Comparison of ENCODE assay signal across 9 mouse cellular contexts in the genomic region with DNA sequence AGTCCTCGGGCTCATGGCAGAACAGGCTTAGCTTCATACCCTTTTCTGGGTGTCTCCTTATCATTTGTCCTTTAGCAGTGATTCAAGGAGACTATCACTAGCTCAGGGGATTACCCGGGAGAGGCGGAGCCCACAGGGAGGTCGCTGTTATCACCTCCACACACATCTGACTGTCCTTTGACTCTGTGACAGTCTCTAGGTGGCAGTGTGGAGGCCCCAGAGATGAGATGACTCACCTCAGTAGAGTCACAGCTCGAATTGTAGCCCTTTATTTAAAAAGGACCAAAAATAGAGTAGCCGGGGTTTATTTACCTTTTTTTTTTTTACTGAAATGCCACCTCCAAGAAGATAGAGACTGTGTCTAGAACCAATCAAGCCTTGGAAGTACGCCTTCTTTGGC. TPM values are rescaled to one million over a fixed set of nuclear protein-coding genes. Genes with fewer than 3 reads are reported as not detected.
DNase-seq lines count a peak whose midpoint lies in the region; ATAC-seq lines count a peak whose summit lies in the region.
"Had no signal": no experiment of that assay in that cellular context is flagged by ENCODE, and none has a peak within 500 bp of the region (broad histone marks: within the 10 kb centered on the region; RNA-seq: fewer than 3 reads in every experiment).

No protein-coding gene starts in this region.

- no peak for ATAC-seq in heart, embryonic 12.5 days (ENCODE audit: insufficient number of reproducible peaks, low FRiP score)
- peak; percentile 78 for ATAC-seq in inflammation-experienced regulatory T-cells, adult 6 months
- no peak for ATAC-seq in forebrain, embryonic 14.5 days

- H3K4me2 ChIP-seq in heart, embryonic 12.5 days: peak overlapping the region; percentile 9; the same call in 1 of the 2 replicates
- H3K4me2 ChIP-seq in forebrain, embryonic 14.5 days (ENCODE audit: low read length): no peak overlapping the region

- 0 out of 2 replicates have a peak, but pooled peaks cover 9% of the 10 kb centered on the region for H3K27me3 ChIP-seq in heart, embryonic 12.5 days (replicated peaks)
- H3K27me3 ChIP-seq in heart, embryonic 10.5 days (ENCODE audit: insufficient read depth, poor library complexity, severe bottlenecking): 0 out of 2 replicates have a peak, but pooled peaks cover 6% of the 10 kb centered on the region
- H3K27me3 ChIP-seq in forebrain, embryonic 14.5 days (replicated peaks; ENCODE audit: control insufficient read depth, insufficient read depth, low read length): no peaks in the 10 kb centered on the region

- no peaks in the 10 kb centered on the region for H3K9me3 ChIP-seq in heart, embryonic 12.5 days (replicated peaks)
- no peaks in the 10 kb centered on the region for H3K9me3 ChIP-seq in heart, embryonic 10.5 days
- H3K9me3 ChIP-seq in forebrain, embryonic 14.5 days (replicated peaks; ENCODE audit: control insufficient read depth, low read length): no peaks in the 10 kb centered on the region

- no peak overlapping the region for H3K4me3 ChIP-seq in heart, embryonic 12.5 days
- H3K4me3 ChIP-seq in heart, embryonic 10.5 days: no peak overlapping the region
- H3K4me3 ChIP-seq in forebrain, embryonic 14.5 days (ENCODE audit: low read depth, low read length): no peak overlapping the region

- no peaks in the 10 kb centered on the region for H3K36me3 ChIP-seq in heart, embryonic 12.5 days
- H3K36me3 ChIP-seq in heart, embryonic 10.5 days: no peaks in the 10 kb centered on the region
- no peaks in the 10 kb centered on the region for H3K36me3 ChIP-seq in forebrain, embryonic 14.5 days (ENCODE audit: control insufficient read depth, insufficient read depth, low read length)

- H3K9ac ChIP-seq in heart, embryonic 12.5 days: no peak overlapping the region
- no peak overlapping the region for H3K9ac ChIP-seq in forebrain, embryonic 14.5 days (ENCODE audit: low read length)

- 24% methylated on average over 7 of the region's 7 CpGs for WGBS in heart, embryonic 12.5 days
- 27% methylated on average over 7 of the region's 7 CpGs for WGBS in heart, embryonic 10.5 days
- 38% methylated on average over 7 of the region's 7 CpGs for WGBS in forebrain, embryonic 14.5 days

- H3K27ac ChIP-seq in heart, embryonic 12.5 days (ENCODE audit: poor library complexity, severe bottlenecking): no peak overlapping the region
- H3K27ac ChIP-seq in heart, embryonic 10.5 days: no peak overlapping the region
- no peak overlapping the region for H3K27ac ChIP-seq in forebrain, embryonic 14.5 days (ENCODE audit: low read depth, low read length)

- peaks cover 10% of the 10 kb centered on the region for H3K4me1 ChIP-seq in heart, embryonic 12.5 days (replicated peaks)
- peaks cover 18% of the 10 kb centered on the region for H3K4me1 ChIP-seq in heart, embryonic 10.5 days
- no peaks in the 10 kb centered on the region for H3K4me1 ChIP-seq in forebrain, embryonic 14.5 days (ENCODE audit: control insufficient read depth, insufficient read depth, low read length)

- no peak for DNase-seq in heart, embryonic 10.5 days (ENCODE audit: low spot score)
- peak; percentile 22 for DNase-seq in A20 (ENCODE audit: low read depth, low spot score)
- DNase-seq in T-cell, adult 2 months (ENCODE audit: low spot score): peak; percentile 56
- no peak for DNase-seq in forebrain, embryonic 14.5 days (ENCODE audit: low spot score)
- DNase-seq in spleen, postnatal 36 days (ENCODE audit: low spot score in 2 of 2): no peak
- no peak for DNase-seq in right cerebral cortex, postnatal 14 days
- DNase-seq: midbrain, embryonic 14.5 days had no signal

RNA-seq across cellular contexts. Expression of a gene that starts 13.4 kb away (rescaled TPM):
- polyA plus RNA-seq in heart, embryonic 12.5 days (2016; fragmentation: Nextera tagmentation; extraction: Ambion mirVana): 0.55 and 0.78 TPM in 2 replicates
- 0.10 and 0.18 TPM in 2 replicates for polyA plus RNA-seq in heart, embryonic 10.5 days (2016; fragmentation: Nextera tagmentation; extraction: Ambion mirVana)
- 1 to 10 TPM in 1 of 3 experiments, under 1 TPM in 2; 0.20 to 1.1 (median 0.39) TPM for polyA plus RNA-seq in inflammation-experienced regulatory T-cells, adult 6 months (2017; shearing (Covaris generic))
- polyA plus RNA-seq in forebrain, embryonic 14.5 days (2014; fragmentation: Nextera tagmentation; extraction: Ambion mirVana): 0.27 and 0.89 TPM in 2 replicates

Comparison
In these comparisons a context has a peak if more than half of its experiments do, and no peak if none do; other contexts are left out.
1. DNase-seq: peak in A20 (single experiment) and T-cell, adult 2 months (single experiment); none in heart, embryonic 10.5 days (single experiment), forebrain, embryonic 14.5 days (single experiment), spleen, postnatal 36 days (0 of 2) and right cerebral cortex, postnatal 14 days (single experiment).